Mouse (Mus musculus): ENCODE measurements around the gene Shb.
"Not testable (repeated sequence)": the region's sequence is repeated elsewhere in the genome, so short reads cannot be mapped to it uniquely, and the experiment has no call there.

Shb gene

DNA sequence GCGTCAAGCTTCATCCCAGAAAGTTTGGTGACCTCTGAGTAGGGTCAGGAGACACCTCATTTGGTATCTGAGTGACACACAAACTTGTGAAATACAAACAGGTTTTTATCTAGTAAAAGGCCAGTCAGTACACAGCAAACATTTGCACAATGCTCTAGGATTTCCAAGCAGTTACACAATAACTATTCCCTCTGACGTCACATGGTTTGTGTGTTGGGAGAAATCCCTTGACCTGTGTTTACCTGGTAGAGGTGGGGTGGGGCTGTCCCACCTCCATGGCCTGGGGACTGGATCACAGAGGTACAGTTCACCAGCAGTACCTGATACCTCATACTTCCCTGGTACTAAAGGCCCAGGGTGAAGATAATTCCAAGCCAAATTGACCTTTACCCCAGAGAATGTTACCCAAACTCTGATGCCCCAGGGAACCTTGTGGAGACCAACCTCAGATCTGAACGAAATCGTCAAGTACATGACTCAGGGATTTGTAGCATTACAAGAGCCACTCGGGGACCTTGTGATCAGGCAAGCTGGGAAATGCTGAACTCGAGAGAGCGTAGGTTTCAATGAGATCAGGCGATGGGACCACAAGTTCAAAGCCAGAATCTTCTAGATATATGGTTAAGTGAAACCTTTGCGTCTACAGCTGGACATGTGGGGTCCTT is 118.5 kb downstream of the Shb start:
- no peak for DNase-seq

- DNase-seq, result no peak
These were observed 119.7 kb downstream of the Shb start for GRCm38 (mm10) chr4:45412433-45413192.

DNA sequence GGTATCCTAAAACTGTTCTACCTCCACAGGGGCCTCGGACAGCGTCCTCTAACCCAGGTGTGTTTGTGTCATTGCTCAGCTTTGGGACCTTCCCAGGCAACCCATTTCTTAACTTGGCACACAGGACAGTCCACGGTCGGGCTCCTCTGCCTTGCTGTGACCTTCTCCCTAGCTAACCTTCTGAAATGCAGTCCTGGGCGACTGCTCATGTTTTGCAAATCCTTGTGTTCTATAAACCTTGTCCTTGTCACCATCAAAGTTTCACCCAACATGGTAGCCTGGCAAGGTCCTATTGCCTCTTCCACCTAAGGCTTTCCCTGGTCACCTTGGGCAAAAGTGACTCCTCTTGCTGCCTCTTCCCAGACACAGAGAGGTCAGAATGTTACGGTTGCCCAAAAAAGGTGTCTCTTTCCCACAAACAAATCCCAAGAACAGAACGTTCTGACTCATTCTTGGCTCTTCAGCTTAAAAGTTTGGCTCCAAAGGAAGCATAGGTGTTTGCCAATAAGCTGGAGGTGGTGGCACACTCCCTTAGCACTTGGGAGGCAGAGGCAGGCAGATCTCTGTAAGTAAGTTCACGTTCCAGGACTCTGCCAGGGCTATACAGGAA is 121.0 kb downstream of the Shb start:
- no peak for DNase-seq

DNA sequence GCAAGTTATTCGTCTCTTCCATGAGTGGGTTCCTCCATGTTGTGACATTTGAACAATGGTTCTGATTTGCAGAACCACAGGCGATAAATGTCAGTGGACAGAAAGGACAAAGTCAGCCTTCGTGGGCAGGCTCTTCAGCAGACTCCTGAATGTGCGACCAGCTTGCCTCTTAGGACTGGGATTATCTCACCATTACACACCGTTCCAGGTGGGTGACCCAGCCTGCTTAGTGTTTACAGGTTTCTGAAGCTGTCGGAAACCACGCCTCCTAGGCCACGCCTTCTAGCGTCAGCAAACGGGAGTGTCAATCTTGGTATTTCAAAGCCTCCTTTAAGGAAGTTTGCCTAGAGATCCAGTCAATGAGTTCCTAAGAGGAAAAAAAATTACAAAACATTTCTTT is 123.0 kb downstream of the Shb start:
- DNase-seq, result no peak

DNA sequence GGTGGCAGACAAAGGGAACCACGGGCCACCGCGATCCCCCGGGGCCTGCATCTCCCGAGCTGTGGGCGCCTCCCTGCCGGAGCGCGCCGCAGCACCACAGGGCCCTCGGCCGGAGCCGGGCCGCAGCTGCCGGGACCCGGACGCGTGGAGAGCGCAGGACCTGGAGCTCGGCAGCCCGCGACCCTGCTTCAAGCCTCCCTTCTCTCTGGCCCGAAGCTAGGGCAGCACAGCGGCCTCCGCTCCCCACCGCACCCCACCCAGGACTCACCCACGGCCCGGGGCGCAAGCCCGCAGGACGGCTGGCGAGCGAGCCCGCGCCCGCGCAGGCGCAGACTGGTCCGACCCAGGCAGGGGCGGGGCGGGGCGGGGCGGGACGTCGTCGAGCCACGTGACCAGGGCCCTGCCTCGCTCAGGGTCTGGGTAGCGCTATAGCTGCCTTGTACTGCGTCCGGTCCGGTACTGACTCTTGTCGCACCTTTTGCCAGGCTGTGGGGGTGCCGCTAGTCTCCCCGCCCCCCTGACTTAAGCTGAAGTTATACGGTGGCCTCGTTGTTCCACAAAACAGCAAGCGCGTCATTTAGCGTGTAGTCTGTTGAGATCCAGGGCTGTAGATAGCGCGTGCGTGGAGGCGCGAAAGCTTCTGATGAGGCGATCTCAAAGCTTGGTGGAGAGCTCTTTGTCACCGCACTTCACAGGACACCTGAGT is 123.7 kb downstream of the Shb start, which contains the start of gene Slc25a51:
Gene Slc25a51 (minus strand): TSS at position 340 of the 706 bp plus-strand sequence.
- DNase-seq, result peak; percentile 86

DNA sequence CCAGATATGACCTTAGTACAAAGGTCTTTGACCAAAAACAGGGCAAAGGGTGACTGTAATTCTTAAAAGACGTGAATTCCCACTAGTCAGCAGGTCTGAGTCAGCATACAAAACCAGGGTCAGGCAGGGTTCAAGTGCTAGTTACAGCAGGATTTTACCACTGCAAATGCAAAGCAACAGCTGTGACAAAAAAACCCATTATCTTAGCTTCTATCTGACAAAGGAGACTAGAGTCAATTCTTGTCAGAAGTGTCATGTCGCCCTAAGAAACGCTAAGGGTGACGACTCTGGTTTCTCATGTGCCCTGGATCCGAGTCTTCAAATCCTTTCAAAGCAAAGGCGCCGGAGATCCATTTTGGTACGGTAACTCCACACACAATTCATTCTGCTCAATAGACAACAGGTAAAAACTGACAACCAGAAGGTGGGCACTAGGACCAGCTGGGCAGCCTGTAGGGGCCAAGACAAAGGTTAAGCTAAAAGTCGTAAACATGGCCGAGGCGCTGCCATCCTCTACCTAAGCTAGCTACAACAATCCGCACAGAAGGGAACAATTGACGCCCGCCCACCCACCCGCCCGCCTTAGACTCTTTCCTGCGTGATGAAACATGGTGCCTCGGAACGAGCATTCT is 124.5 kb downstream of the Shb start:
- no peak for DNase-seq

GRCm38 (mm10) chr4:45407001-45407702 is 125.1 kb downstream of the Shb start:
- DNase-seq, result no peak

DNA sequence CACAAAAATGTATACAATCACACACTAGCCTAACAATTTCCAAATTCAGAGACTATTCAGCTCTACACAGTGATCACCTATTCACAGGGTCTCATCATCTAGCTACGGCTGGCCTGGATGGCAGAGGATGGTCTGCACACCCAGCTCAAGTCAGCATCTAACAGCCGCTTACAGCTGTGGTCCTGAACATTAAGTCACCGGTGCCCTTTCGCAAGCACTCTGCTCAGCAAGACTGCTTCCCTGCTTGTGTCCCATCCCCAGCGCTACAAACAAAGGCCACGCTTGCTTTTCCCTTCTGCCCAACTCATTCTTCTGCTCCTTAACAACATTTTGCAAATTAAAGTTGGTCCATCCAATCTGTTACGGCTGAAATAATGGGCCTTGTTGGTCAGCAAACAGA is 125.9 kb downstream of the Shb start:
- DNase-seq, result no peak

DNA sequence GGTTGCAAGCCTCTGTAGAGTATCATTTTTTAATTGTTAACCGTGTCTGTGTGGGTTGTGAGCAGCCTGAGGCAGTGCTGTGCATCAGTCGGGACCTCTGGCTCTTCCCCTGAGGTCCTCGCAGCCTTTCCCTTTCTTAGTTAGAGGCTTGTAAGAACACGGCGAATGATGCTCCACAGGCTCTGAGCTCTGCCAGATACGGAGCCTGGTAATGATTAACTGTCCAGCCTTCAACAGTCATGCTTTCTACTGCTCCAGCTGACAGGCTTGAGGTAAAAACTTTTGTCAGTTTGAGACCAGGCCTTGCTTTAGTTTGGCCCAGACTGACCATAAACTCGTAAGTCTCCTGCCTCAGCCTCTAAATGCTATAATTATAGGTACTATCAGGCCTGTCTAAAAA is 127.0 kb downstream of the Shb start:
- no peak for DNase-seq

- no peak for DNase-seq
These were observed 128.2 kb downstream of the Shb start for GRCm38 (mm10) chr4:45404086-45404485.

DNA sequence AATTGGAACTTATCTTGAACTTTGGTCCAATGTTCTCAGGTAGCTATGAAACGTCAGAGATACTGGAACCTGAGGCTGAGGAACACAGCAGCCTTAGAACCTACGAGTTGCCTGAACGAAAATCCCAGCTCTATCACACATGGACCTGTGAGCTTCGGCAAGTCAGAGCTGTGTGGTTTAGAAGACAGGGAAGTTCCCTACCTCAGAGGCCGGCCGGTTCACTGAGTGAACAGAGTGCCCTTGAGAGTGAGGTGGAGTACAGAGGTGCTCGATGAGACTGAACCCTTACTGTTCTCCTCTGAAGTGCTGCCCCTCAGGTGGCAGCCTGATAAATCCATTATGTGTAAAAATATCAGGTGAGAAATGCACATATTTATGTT is 128.8 kb downstream of the Shb start:
- no peak for DNase-seq

- DNase-seq, result no peak
These were observed 129.3 kb downstream of the Shb start for GRCm38 (mm10) chr4:45402878-45403498.

- no peak for DNase-seq
These were observed 130.0 kb downstream of the Shb start for GRCm38 (mm10) chr4:45402281-45402680.

DNA sequence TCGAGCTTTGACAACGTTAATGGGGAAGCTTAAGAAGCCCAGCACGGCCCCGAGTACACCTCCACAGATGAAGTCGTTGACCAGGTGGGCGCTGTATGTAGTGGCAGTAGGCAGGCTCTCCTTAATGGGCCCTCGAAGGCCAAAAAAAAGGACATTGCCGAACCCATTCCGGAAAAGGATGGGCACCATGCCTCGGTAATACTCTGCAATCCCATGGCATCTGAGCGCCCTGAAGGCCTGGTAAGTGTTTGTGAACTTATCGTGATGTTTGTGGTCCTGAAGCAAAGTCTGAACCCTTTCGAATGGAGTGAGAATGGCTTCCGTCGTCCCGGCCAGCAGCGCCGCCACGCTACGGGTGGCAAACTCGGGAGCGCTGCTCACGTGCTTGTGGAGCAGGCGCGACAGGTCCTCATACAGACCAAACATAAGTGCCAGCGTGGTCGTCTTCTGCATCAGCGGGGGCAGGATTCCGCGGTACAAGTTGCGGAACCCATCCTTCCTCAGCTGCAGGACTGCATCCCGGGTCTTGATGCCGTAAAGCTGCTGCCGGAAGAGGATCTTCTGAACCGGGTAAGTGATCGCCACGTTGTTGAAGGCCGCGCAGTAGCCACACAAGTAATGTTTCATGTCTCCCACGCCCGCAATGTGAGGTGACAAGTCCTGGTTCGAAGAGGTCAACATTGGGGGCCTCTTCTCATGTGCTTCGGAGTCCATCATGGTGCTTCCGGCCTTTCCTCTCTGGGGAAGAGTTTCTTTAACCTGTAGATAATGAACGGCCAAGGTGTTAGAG is 132.7 kb downstream of the Shb start:
- DNase-seq, result no peak

- not testable (repeated sequence) for DNase-seq
These were observed 134.0 kb downstream of the Shb start for GRCm38 (mm10) chr4:45398315-45398714.

DNA sequence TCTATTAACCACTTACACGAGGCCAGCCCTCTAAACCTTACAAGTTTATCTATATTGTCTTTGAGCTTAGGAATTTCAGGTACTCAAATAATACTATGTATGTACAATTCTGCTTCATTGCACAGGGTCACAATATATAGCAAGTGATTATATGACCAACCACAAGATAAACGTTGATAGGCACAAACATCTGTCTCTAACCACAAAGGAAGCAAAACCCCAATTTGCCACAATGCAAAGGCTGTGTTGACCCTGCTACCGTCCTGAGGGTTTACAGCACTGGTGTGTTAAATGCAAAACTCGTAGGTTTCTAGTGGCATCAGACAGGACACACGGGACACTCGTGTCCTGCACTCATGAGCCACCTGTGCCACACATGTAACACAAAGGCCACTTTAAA is 136.1 kb downstream of the Shb start:
- not testable (repeated sequence) for DNase-seq

GRCm38 (mm10) chr4:45393658-45394057 is 138.6 kb downstream of the Shb start:
- DNase-seq, result no peak

DNA sequence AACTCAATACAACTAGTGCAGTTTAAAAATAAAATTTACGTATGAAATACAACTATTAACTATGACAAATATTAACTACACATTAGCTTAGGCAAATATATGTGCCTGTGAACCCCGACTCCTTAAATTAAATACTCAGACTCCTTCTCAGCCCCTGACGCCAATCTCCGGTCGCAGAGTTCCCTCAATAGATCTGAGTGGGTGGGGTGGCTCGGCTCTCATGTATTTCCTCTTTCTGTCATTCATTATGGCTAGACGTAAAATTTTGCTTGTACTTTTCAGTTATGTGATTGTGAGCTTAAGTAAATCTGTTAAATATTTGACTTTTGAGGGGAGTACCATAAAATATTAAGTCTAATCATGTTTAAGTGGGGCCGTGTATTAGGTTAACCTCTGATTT is 139.3 kb downstream of the Shb start:
- DNase-seq, result no peak

GRCm38 (mm10) chr4:45392572-45392971 is 139.7 kb downstream of the Shb start:
- DNase-seq, result no peak

- no peak for DNase-seq
These were observed 140.2 kb downstream of the Shb start for GRCm38 (mm10) chr4:45392099-45392498.

GRCm38 (mm10) chr4:45387296-45387695 is 145.0 kb downstream of the Shb start:
- DNase-seq, result not testable (repeated sequence)
